Mouse (Mus musculus) erythroblast, embryonic 14.5 days (primary cell): ENCODE data around the gene Kctd13.

Experiments used
- GATA1 ChIP-seq: IDR thresholded peaks from 2 replicates; pipeline ENCODE4 v1.6.1; 2012; ENCODE audit warnings: low read length, inconsistent platforms, mixed read lengths
- TAL1 ChIP-seq: IDR thresholded peaks from 3 replicates; pipeline ENCODE4 v1.6.1; 2012; ENCODE audit warnings: low read length, inconsistent platforms, mixed read lengths

GRCm38 (mm10) chr7:126897390-126898101, 31.1 kb upstream of the Kctd13 start:
- TF ChIP-seq GATA1 (no peak), TAL1 (no peak)
